Mouse (Mus musculus) liver, embryonic 14.5 days (tissue): ENCODE results near the gene Plaur.

ENCODE experiments used
- CTCF ChIP-seq: IDR thresholded peaks from 2 replicates; pipeline ENCODE4 v1.5.1; 2016; ENCODE audit warnings: antibody characterized with exemption, low read depth, control low read depth
- EP300 ChIP-seq: IDR thresholded peaks from 2 replicates; pipeline ENCODE4 v1.6.1; 2016; ENCODE audit warnings: antibody characterized with exemption, low read depth

DNA sequence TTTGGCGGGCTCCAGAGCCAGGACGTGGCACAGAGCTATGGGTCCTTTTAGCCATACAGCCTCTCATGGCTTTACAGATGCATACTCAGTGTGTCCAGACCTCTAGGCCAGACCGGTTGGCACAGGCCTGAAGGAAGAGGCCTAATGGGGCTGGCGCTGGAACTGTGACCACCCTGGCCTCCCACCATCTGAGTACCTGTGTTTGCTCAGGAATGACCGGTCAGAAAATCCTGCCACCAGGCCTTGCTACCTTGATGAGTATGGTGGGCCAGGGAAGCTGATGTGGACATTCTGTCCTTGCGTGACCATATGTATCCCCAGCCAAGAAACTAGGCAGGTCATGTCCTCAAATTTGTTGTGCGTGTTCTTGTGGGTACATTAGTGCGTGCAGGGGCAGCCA, 35.1 kb upstream of the Plaur start:
- TF ChIP-seq CTCF: no peak
- no peak for TF ChIP-seq EP300
